Mouse (Mus musculus): ENCODE data around the gene Klk12. TPM values are rescaled to one million over a fixed set of nuclear protein-coding genes. Genes with fewer than 3 reads are reported as not detected.

Klk12 gene
- polyA plus RNA-seq, 1 experiment from 2014 or later: not detected

DNA sequence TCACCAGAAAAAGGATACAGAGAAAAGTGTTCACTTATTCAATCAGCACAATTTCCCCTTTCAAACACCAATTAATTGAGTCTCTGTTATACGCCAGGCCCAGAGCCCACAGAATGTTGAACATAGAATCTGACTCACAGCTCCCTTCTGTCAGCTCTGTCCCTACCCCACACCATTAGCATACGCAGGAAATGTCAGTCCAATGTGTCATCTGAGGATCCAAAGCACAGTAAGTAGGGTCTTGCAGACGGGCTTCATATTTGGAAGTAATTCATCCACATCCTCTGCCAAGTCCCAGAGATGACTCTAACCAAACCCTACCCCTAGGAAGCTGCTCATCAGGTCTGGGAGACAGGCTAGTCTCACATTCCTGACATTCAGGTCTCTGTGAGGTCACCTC is 19.4 kb downstream of the Klk12 start:
- Histone ChIP-seq H3K27me3 (replicated peaks; ENCODE audit: insufficient read depth, low read length) (no peaks in the 10 kb centered on the region), H3K4me3 (ENCODE audit: low read depth, low read length) (no peak overlapping the region), H3K4me2 (replicated peaks; ENCODE audit: low read depth, low read length) (no peak overlapping the region), H3K36me3 (ENCODE audit: insufficient read depth, low read length) (no peaks in the 10 kb centered on the region), H3K9me3 (ENCODE audit: low read length) (no peaks in the 10 kb centered on the region), H3K27ac (ENCODE audit: low read length) (no peak overlapping the region), H3K4me1 (ENCODE audit: insufficient read depth, low read depth, low read length) (no peaks in the 10 kb centered on the region), H3K9ac (replicated peaks; ENCODE audit: low read depth) (no peak overlapping the region)
- ATAC-seq (no peak), DNase-seq (ENCODE audit: low spot score) (no peak)
- TF ChIP-seq CTCF (IDR thresholded peaks at IDR 0.05) (no peak), EP300 (IDR thresholded peaks at IDR 0.05) (no peak)
- WGBS: 54% methylated on average over 3 of the region's 3 CpGs

DNA sequence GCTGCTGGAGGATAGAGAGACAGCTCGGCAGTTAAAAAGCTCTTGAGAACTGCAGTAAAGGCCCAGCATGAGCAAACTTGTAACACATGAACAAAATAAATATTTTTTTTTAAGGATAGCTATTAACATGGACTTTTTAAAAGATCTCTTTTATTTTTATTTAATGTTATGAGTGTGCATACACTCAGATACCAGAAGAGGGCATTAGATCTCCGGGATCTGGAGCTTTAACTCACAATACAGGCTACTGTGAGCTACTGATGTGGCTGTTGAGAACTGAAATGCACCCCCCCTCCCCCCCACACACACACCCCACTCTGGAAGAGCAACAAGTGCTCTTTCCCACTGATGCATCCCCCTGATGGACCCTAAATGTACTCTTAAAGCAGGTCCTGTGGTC is 20.6 kb downstream of the Klk12 start:
- no peak overlapping the region for H3K4me3 ChIP-seq (ENCODE audit: low read depth, low read length)
- peak; percentile 28; the same call in 1 of the 2 replicates for TF ChIP-seq CTCF (IDR thresholded peaks at IDR 0.05)
- no peak for TF ChIP-seq EP300 (IDR thresholded peaks at IDR 0.05)
- no peak overlapping the region for H3K4me2 ChIP-seq (replicated peaks; ENCODE audit: low read depth, low read length)
- 41% methylated on average over 2 of the region's 2 CpGs for WGBS
- H3K4me1 ChIP-seq (ENCODE audit: insufficient read depth, low read depth, low read length): no peaks in the 10 kb centered on the region
- H3K27me3 ChIP-seq (replicated peaks; ENCODE audit: insufficient read depth, low read length): no peaks in the 10 kb centered on the region
- H3K36me3 ChIP-seq (ENCODE audit: insufficient read depth, low read length): no peaks in the 10 kb centered on the region
- ATAC-seq: no peak
- DNase-seq (ENCODE audit: low spot score): no peak
- H3K9me3 ChIP-seq (ENCODE audit: low read length): no peaks in the 10 kb centered on the region
- H3K9ac ChIP-seq (replicated peaks; ENCODE audit: low read depth): no peak overlapping the region
- H3K27ac ChIP-seq (ENCODE audit: low read length): no peak overlapping the region

GRCm38 (mm10) chr7:43791591-43791990 is 22.9 kb downstream of the Klk12 start, which contains the start of gene Klk9:
Klk9 (plus strand) TSS chr7:43791891.
- ATAC-seq: no peak

GRCm38 (mm10) chr7:43796355-43796754 is 27.7 kb downstream of the Klk12 start:
- peak overlapping the region; percentile 78 for H3K4me2 ChIP-seq (replicated peaks; ENCODE audit: low read depth, low read length)
- 8% methylated on average over 8 of the region's 8 CpGs for WGBS
- H3K9ac ChIP-seq (replicated peaks; ENCODE audit: low read depth): no peak overlapping the region
- DNase-seq (ENCODE audit: low spot score) (peak; percentile 17), ATAC-seq (0 out of 2 replicates have a peak, but pooled peaks have one; percentile 12)
- H3K4me3 ChIP-seq (ENCODE audit: low read depth, low read length): peak overlapping the region; percentile 50
- TF ChIP-seq CTCF (IDR thresholded peaks at IDR 0.05): no peak
- no peak for TF ChIP-seq EP300 (IDR thresholded peaks at IDR 0.05)
- H3K4me1 ChIP-seq (ENCODE audit: insufficient read depth, low read depth, low read length): peaks cover 4% of the 10 kb centered on the region; the same call in 1 of the 2 replicates
- no peaks in the 10 kb centered on the region for H3K9me3 ChIP-seq (ENCODE audit: low read length)
- no peaks in the 10 kb centered on the region for H3K27me3 ChIP-seq (replicated peaks; ENCODE audit: insufficient read depth, low read length)
- H3K36me3 ChIP-seq (ENCODE audit: insufficient read depth, low read length): no peaks in the 10 kb centered on the region
- H3K27ac ChIP-seq (ENCODE audit: low read length): no peak overlapping the region

More at GRCm38 (mm10) chr7:43791591-43791990, 22.9 kb downstream of the Klk12 start, which contains the start of gene Klk9:
- Histone ChIP-seq H3K27ac (ENCODE audit: low read length) (no peak within 1 kb of the TSS), H3K9me3 (ENCODE audit: low read length) (no peaks in the 10 kb centered on the region), H3K4me2 (replicated peaks; ENCODE audit: low read depth, low read length) (no peak within 1 kb of the TSS), H3K9ac (replicated peaks; ENCODE audit: low read depth) (no peak within 1 kb of the TSS), H3K36me3 (ENCODE audit: insufficient read depth, low read length) (no peaks in the 10 kb centered on the region), H3K27me3 (replicated peaks; ENCODE audit: insufficient read depth, low read length) (no peaks in the 10 kb centered on the region), H3K4me1 (ENCODE audit: insufficient read depth, low read depth, low read length) (peaks cover 2% of the 10 kb centered on the region; the same call in 1 of the 2 replicates), H3K4me3 (ENCODE audit: low read depth, low read length) (no peak within 1 kb of the TSS)
- 63% methylated on average over 6 of the region's 7 CpGs for WGBS
- TF ChIP-seq CTCF (IDR thresholded peaks at IDR 0.05): no peak
- TF ChIP-seq EP300 (IDR thresholded peaks at IDR 0.05): no peak
- DNase-seq (ENCODE audit: low spot score): no peak

DNA sequence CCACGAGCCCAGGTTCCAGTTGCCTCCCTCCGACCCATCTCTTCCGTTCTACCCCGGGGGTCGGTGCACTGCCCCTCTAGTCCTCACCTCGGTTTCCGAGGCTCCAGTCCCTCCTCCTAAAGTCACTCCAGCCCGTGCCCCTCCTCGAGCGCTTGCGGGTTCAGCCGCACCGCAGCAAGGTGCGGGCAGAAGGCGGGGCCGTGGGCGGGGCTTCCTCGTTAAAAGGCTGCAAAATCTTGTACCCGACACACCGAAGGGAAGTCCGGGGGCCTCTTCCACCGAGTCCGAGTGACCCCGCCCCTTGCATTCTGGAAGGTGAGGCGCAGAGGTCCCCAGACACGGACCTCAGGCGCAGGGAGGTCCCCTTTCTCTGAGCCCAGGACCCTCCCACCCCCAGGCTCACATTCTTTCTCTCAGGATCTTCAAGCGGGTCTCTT is 28.7 kb downstream of the Klk12 start, which contains the start of gene Klk8:
TSS of gene Klk8 (plus strand) at position 245 of the 437 bp plus-strand sequence.
- H3K4me3 ChIP-seq (ENCODE audit: low read depth, low read length): peak within 1 kb of the TSS; percentile 50
- H3K36me3 ChIP-seq (ENCODE audit: insufficient read depth, low read length): no peaks in the 10 kb centered on the region
- peak; percentile 49 for ATAC-seq
- H3K9me3 ChIP-seq (ENCODE audit: low read length): no peaks in the 10 kb centered on the region
- peak; percentile 29 for DNase-seq (ENCODE audit: low spot score)
- no peaks in the 10 kb centered on the region for H3K27me3 ChIP-seq (replicated peaks; ENCODE audit: insufficient read depth, low read length)
- H3K4me1 ChIP-seq (ENCODE audit: insufficient read depth, low read depth, low read length): peaks cover 4% of the 10 kb centered on the region; the same call in 1 of the 2 replicates
- WGBS: under 1% methylated on average over 28 of the region's 28 CpGs
- peak within 1 kb of the TSS; percentile 78 for H3K4me2 ChIP-seq (replicated peaks; ENCODE audit: low read depth, low read length)
- H3K9ac ChIP-seq (replicated peaks; ENCODE audit: low read depth): peak within 1 kb of the TSS; percentile 34; the same call in 1 of the 2 replicates
- no peak within 1 kb of the TSS for H3K27ac ChIP-seq (ENCODE audit: low read length)
- TF ChIP-seq CTCF (IDR thresholded peaks at IDR 0.05) (no peak), EP300 (IDR thresholded peaks at IDR 0.05) (no peak)

- Histone ChIP-seq H3K9me3 (ENCODE audit: low read length) (no peaks in the 10 kb centered on the region), H3K4me2 (replicated peaks; ENCODE audit: low read depth, low read length) (peak overlapping the region; percentile 78), H3K36me3 (ENCODE audit: insufficient read depth, low read length) (no peaks in the 10 kb centered on the region), H3K4me3 (ENCODE audit: low read depth, low read length) (peak overlapping the region; percentile 50), H3K27ac (ENCODE audit: low read length) (no peak overlapping the region), H3K9ac (replicated peaks; ENCODE audit: low read depth) (no peak overlapping the region), H3K27me3 (replicated peaks; ENCODE audit: insufficient read depth, low read length) (no peaks in the 10 kb centered on the region), H3K4me1 (ENCODE audit: insufficient read depth, low read depth, low read length) (peaks cover 4% of the 10 kb centered on the region; the same call in 1 of the 2 replicates)
- WGBS: 31% methylated on average over 13 of the region's 13 CpGs
- DNase-seq (ENCODE audit: low spot score): peak; percentile 24
- peak; percentile 66 for ATAC-seq
- no peak for TF ChIP-seq CTCF (IDR thresholded peaks at IDR 0.05)
- no peak for TF ChIP-seq EP300 (IDR thresholded peaks at IDR 0.05)
Measured at GRCm38 (mm10) chr7:43797844-43798462, 29.3 kb downstream of the Klk12 start.
